Mouse (Mus musculus): ENCODE data around the gene Sdhaf1. TPM values are rescaled to one million over a fixed set of nuclear protein-coding genes. Genes with fewer than 3 reads are reported as not detected.

Sdhaf1 gene
- polyA plus RNA-seq, 1 experiment from 2014 or later = 21.8 TPM

GRCm38 (mm10) chr7:30353279-30353822 lies 29.7 kb upstream of the Sdhaf1 start:
- WGBS = 16% methylated on average over 6 of the region's 6 CpGs
- H3K4me1 ChIP-seq (replicated peaks; ENCODE audit: control insufficient read depth, insufficient read depth, low read length) = no peaks in the 10 kb centered on the region
- ATAC-seq (replicated peaks; ENCODE audit: low FRiP score) (no peak), DNase-seq (ENCODE audit: low spot score) (peak; percentile 81)
- no peak overlapping the region for H3K9ac ChIP-seq (ENCODE audit: low read length)
- H3K27me3 ChIP-seq (ENCODE audit: control insufficient read depth, insufficient read depth, low read length) = no peaks in the 10 kb centered on the region
- no peak overlapping the region for H3K27ac ChIP-seq (ENCODE audit: low read depth, low read length)
- H3K4me2 ChIP-seq (ENCODE audit: low read depth, low read length, severe bottlenecking) = no peak overlapping the region
- H3K36me3 ChIP-seq (ENCODE audit: control insufficient read depth, insufficient read depth, low read length) = no peaks in the 10 kb centered on the region; the same call in 1 of the 2 replicates
- H3K4me3 ChIP-seq (ENCODE audit: low read depth, low read length) = no peak overlapping the region
- H3K9me3 ChIP-seq (ENCODE audit: control insufficient read depth, low read length) = no peaks in the 10 kb centered on the region

- DNase-seq (ENCODE audit: low spot score) = peak; percentile 89
- Histone ChIP-seq H3K4me1 (replicated peaks; ENCODE audit: control insufficient read depth, insufficient read depth, low read length) (no peaks in the 10 kb centered on the region), H3K4me2 (ENCODE audit: low read depth, low read length, severe bottlenecking) (0 out of 2 replicates have a peak overlapping the region, but pooled peaks have one; percentile 27), H3K4me3 (ENCODE audit: low read depth, low read length) (no peak overlapping the region), H3K27me3 (ENCODE audit: control insufficient read depth, insufficient read depth, low read length) (peaks cover 8% of the 10 kb centered on the region), H3K27ac (ENCODE audit: low read depth, low read length) (no peak overlapping the region), H3K36me3 (ENCODE audit: control insufficient read depth, insufficient read depth, low read length) (no peaks in the 10 kb centered on the region), H3K9ac (ENCODE audit: low read length) (no peak overlapping the region), H3K9me3 (ENCODE audit: control insufficient read depth, low read length) (no peaks in the 10 kb centered on the region)
- no peak; the same call in 1 of the 2 replicates for ATAC-seq (replicated peaks; ENCODE audit: low FRiP score)
- 2% methylated on average over 30 of the region's 30 CpGs for WGBS
Measured at GRCm38 (mm10) chr7:30347828-30348227, 24.1 kb upstream of the Sdhaf1 start.

GRCm38 (mm10) chr7:30346635-30347379 lies 23.1 kb upstream of the Sdhaf1 start:
- 29% methylated on average over 21 of the region's 21 CpGs for WGBS
- H3K36me3 ChIP-seq (ENCODE audit: control insufficient read depth, insufficient read depth, low read length) = no peaks in the 10 kb centered on the region
- H3K27me3 ChIP-seq (ENCODE audit: control insufficient read depth, insufficient read depth, low read length) = peaks cover 8% of the 10 kb centered on the region
- ATAC-seq (replicated peaks; ENCODE audit: low FRiP score) (no peak), DNase-seq (ENCODE audit: low spot score) (peak; percentile 86)
- H3K4me1 ChIP-seq (replicated peaks; ENCODE audit: control insufficient read depth, insufficient read depth, low read length) = no peaks in the 10 kb centered on the region
- no peak overlapping the region for H3K27ac ChIP-seq (ENCODE audit: low read depth, low read length)
- no peak overlapping the region for H3K4me2 ChIP-seq (ENCODE audit: low read depth, low read length, severe bottlenecking)
- no peak overlapping the region for H3K4me3 ChIP-seq (ENCODE audit: low read depth, low read length)
- no peaks in the 10 kb centered on the region for H3K9me3 ChIP-seq (ENCODE audit: control insufficient read depth, low read length)
- H3K9ac ChIP-seq (ENCODE audit: low read length) = no peak overlapping the region

- Histone ChIP-seq H3K9me3 (ENCODE audit: control insufficient read depth, low read length) (no peaks in the 10 kb centered on the region), H3K4me3 (ENCODE audit: low read depth, low read length) (no peak overlapping the region), H3K4me1 (replicated peaks; ENCODE audit: control insufficient read depth, insufficient read depth, low read length) (no peaks in the 10 kb centered on the region), H3K4me2 (ENCODE audit: low read depth, low read length, severe bottlenecking) (no peak overlapping the region), H3K27ac (ENCODE audit: low read depth, low read length) (no peak overlapping the region), H3K9ac (ENCODE audit: low read length) (no peak overlapping the region), H3K36me3 (ENCODE audit: control insufficient read depth, insufficient read depth, low read length) (no peaks in the 10 kb centered on the region), H3K27me3 (ENCODE audit: control insufficient read depth, insufficient read depth, low read length) (0 out of 2 replicates have a peak, but pooled peaks cover 5% of the 10 kb centered on the region)
- WGBS = 71% methylated on average over 5 of the region's 5 CpGs
- no peak for ATAC-seq (replicated peaks; ENCODE audit: low FRiP score)
- DNase-seq (ENCODE audit: low spot score) = no peak
Measured at GRCm38 (mm10) chr7:30339432-30340109, 15.9 kb upstream of the Sdhaf1 start.

- no peak overlapping the region for H3K4me3 ChIP-seq (ENCODE audit: low read depth, low read length)
- 3% methylated on average over 9 of the region's 9 CpGs for WGBS
- no peaks in the 10 kb centered on the region for H3K36me3 ChIP-seq (ENCODE audit: control insufficient read depth, insufficient read depth, low read length)
- H3K27ac ChIP-seq (ENCODE audit: low read depth, low read length) = no peak overlapping the region
- H3K4me1 ChIP-seq (replicated peaks; ENCODE audit: control insufficient read depth, insufficient read depth, low read length) = no peaks in the 10 kb centered on the region
- no peak overlapping the region for H3K9ac ChIP-seq (ENCODE audit: low read length)
- H3K9me3 ChIP-seq (ENCODE audit: control insufficient read depth, low read length) = no peaks in the 10 kb centered on the region
- H3K4me2 ChIP-seq (ENCODE audit: low read depth, low read length, severe bottlenecking) = no peak overlapping the region
- ATAC-seq (replicated peaks; ENCODE audit: low FRiP score) = no peak; the same call in 1 of the 2 replicates
- 0 out of 2 replicates have a peak, but pooled peaks cover 5% of the 10 kb centered on the region for H3K27me3 ChIP-seq (ENCODE audit: control insufficient read depth, insufficient read depth, low read length)
- peak; percentile 91 for DNase-seq (ENCODE audit: low spot score)
Measured at GRCm38 (mm10) chr7:30336384-30336783, 12.7 kb upstream of the Sdhaf1 start.

GRCm38 (mm10) chr7:30335688-30336087 lies 12.0 kb upstream of the Sdhaf1 start:
- no peaks in the 10 kb centered on the region for H3K36me3 ChIP-seq (ENCODE audit: control insufficient read depth, insufficient read depth, low read length)
- H3K9me3 ChIP-seq (ENCODE audit: control insufficient read depth, low read length) = no peaks in the 10 kb centered on the region
- WGBS = 73% methylated on average over 6 of the region's 6 CpGs
- H3K4me2 ChIP-seq (ENCODE audit: low read depth, low read length, severe bottlenecking) = no peak overlapping the region
- 0 out of 2 replicates have a peak, but pooled peaks cover 5% of the 10 kb centered on the region for H3K27me3 ChIP-seq (ENCODE audit: control insufficient read depth, insufficient read depth, low read length)
- H3K4me1 ChIP-seq (replicated peaks; ENCODE audit: control insufficient read depth, insufficient read depth, low read length) = no peaks in the 10 kb centered on the region
- H3K27ac ChIP-seq (ENCODE audit: low read depth, low read length) = no peak overlapping the region
- ATAC-seq (replicated peaks; ENCODE audit: low FRiP score) (no peak), DNase-seq (ENCODE audit: low spot score) (no peak)
- no peak overlapping the region for H3K9ac ChIP-seq (ENCODE audit: low read length)
- no peak overlapping the region for H3K4me3 ChIP-seq (ENCODE audit: low read depth, low read length)

- H3K27me3 ChIP-seq (ENCODE audit: control insufficient read depth, insufficient read depth, low read length) = 0 out of 2 replicates have a peak, but pooled peaks cover 5% of the 10 kb centered on the region
- no peak overlapping the region for H3K4me2 ChIP-seq (ENCODE audit: low read depth, low read length, severe bottlenecking)
- H3K9me3 ChIP-seq (ENCODE audit: control insufficient read depth, low read length) = no peaks in the 10 kb centered on the region
- H3K4me1 ChIP-seq (replicated peaks; ENCODE audit: control insufficient read depth, insufficient read depth, low read length) = no peaks in the 10 kb centered on the region
- no peak for ATAC-seq (replicated peaks; ENCODE audit: low FRiP score)
- H3K27ac ChIP-seq (ENCODE audit: low read depth, low read length) = no peak overlapping the region
- WGBS = 68% methylated on average over 5 of the region's 5 CpGs
- no peak for DNase-seq (ENCODE audit: low spot score)
- H3K36me3 ChIP-seq (ENCODE audit: control insufficient read depth, insufficient read depth, low read length) = no peaks in the 10 kb centered on the region
- no peak overlapping the region for H3K4me3 ChIP-seq (ENCODE audit: low read depth, low read length)
- H3K9ac ChIP-seq (ENCODE audit: low read length) = no peak overlapping the region
Measured at GRCm38 (mm10) chr7:30334563-30334962, 10.9 kb upstream of the Sdhaf1 start.

- H3K36me3 ChIP-seq (ENCODE audit: control insufficient read depth, insufficient read depth, low read length) = no peaks in the 10 kb centered on the region
- ATAC-seq (replicated peaks; ENCODE audit: low FRiP score) = no peak
- 79% methylated on average over 4 of the region's 4 CpGs for WGBS
- H3K9ac ChIP-seq (ENCODE audit: low read length) = no peak overlapping the region
- H3K27ac ChIP-seq (ENCODE audit: low read depth, low read length) = no peak overlapping the region
- no peak for DNase-seq (ENCODE audit: low spot score)
- no peaks in the 10 kb centered on the region for H3K9me3 ChIP-seq (ENCODE audit: control insufficient read depth, low read length)
- H3K27me3 ChIP-seq (ENCODE audit: control insufficient read depth, insufficient read depth, low read length) = 0 out of 2 replicates have a peak, but pooled peaks cover 5% of the 10 kb centered on the region
- no peak overlapping the region for H3K4me2 ChIP-seq (ENCODE audit: low read depth, low read length, severe bottlenecking)
- no peak overlapping the region for H3K4me3 ChIP-seq (ENCODE audit: low read depth, low read length)
- H3K4me1 ChIP-seq (replicated peaks; ENCODE audit: control insufficient read depth, insufficient read depth, low read length) = no peaks in the 10 kb centered on the region
Measured at GRCm38 (mm10) chr7:30333436-30333835, 9.7 kb upstream of the Sdhaf1 start.
